Mouse (Mus musculus) intestine, embryonic 15.5 days (tissue): ENCODE results near the gene Kirrel. TPM values are rescaled to one million over a fixed set of nuclear protein-coding genes. Genes with fewer than 3 reads are reported as not detected.

ENCODE experiments used
- ATAC-seq: fragments of 200-750 bp; cut with Nextera tagmentation; 2 replicates; pipeline ENCODE4 v1.8.0; 2017; ENCODE audit warnings: moderate TSS enrichment, moderate library complexity
- H3K27ac ChIP-seq: fragments of 300-500 bp; sonication (generic); 2 replicates; pipeline ENCODE4 v1.5.1; 2015; ENCODE audit warnings: mild to moderate bottlenecking, inconsistent platforms
- H3K27me3 ChIP-seq: fragments of 300-500 bp; sonication (generic); replicated peaks from 2 replicates; pipeline ENCODE4 v1.6.1; 2015; ENCODE audit warnings: inconsistent platforms
- H3K36me3 ChIP-seq: fragments of 300-500 bp; sonication (generic); 2 replicates; pipeline ENCODE4 v1.6.1; 2015; ENCODE audit warnings: inconsistent platforms
- H3K4me1 ChIP-seq: fragments of 300-500 bp; sonication (generic); replicated peaks from 2 replicates; pipeline ENCODE4 v1.6.1; 2015; ENCODE audit warnings: inconsistent platforms
- H3K4me2 ChIP-seq: fragments of 300-500 bp; sonication (generic); replicated peaks from 2 replicates; pipeline ENCODE4 v1.6.1; 2015; ENCODE audit warnings: mild to moderate bottlenecking, inconsistent platforms
- H3K4me3 ChIP-seq: fragments of 300-500 bp; sonication (generic); replicated peaks from 2 replicates; pipeline ENCODE4 v1.5.1; 2015; ENCODE audit warnings: inconsistent platforms
- H3K9ac ChIP-seq: fragments of 300-500 bp; sonication (generic); 2 replicates; pipeline ENCODE4 v1.6.1; 2015; ENCODE audit warnings: inconsistent platforms
- H3K9me3 ChIP-seq: fragments of 300-500 bp; sonication (generic); 2 replicates; pipeline ENCODE4 v1.6.1; 2016; ENCODE audit warnings: inconsistent platforms
- WGBS: fragments of 180-500 bp; shearing (Covaris S2); methylation state at CpG from one replicate; pipeline ENCODE4 v1.1.7; 2015; 5-methylcytosine and 5-hydroxymethylcytosine counted together
- polyA plus RNA-seq: library from polyadenylated mRNA; unstranded; fragments of >200 nt; fragmentation: Nextera tagmentation; extraction: Ambion mirVana; gene quantifications from 2 replicates; pipeline ENCODE4 v1.2.1, GENCODE M21; 2015

The Kirrel gene
- polyA plus RNA-seq: 11.0 and 11.8 TPM in 2 replicates

GRCm38 (mm10) chr3:87174096-87174768 is at the start of gene Kirrel:
Gene Kirrel (minus strand): TSS chr3:87174747.
- Histone ChIP-seq H3K27ac (peak within 1 kb of the TSS; percentile 85), H3K4me3 (peak within 1 kb of the TSS; percentile 64), H3K36me3 (no peaks in the 10 kb centered on the region), H3K9ac (peak within 1 kb of the TSS; percentile 73), H3K27me3 (no peaks in the 10 kb centered on the region), H3K4me1 (peaks cover 23% of the 10 kb centered on the region), H3K4me2 (peak within 1 kb of the TSS; percentile 80), H3K9me3 (no peaks in the 10 kb centered on the region)
- under 1% methylated on average over 40 of the region's 45 CpGs for WGBS
- ATAC-seq: peak; percentile 92

DNA sequence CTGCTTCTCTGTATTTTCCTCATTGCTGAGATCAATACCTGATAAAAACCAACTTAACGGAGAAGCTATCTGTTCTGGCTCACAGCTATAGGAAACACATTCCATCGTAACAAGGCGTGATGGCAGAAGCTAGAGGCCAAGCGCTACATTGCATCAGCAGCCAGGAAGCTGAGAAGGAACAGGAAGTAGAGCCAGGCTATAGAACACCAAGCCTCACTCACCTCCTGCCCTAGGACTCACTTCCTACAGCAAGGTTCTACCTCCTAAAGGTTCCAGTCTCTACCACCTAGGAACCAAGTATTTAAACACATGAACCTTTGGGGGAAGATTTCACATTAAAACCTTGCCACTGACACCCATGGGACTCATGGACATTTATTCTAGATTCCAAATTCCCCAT is 49.1 kb upstream of the Kirrel start:
- no peak for ATAC-seq
- no peak overlapping the region for H3K4me2 ChIP-seq
- no peaks in the 10 kb centered on the region for H3K27me3 ChIP-seq
- H3K9me3 ChIP-seq: no peaks in the 10 kb centered on the region
- H3K36me3 ChIP-seq: no peaks in the 10 kb centered on the region
- H3K4me3 ChIP-seq: no peak overlapping the region
- H3K4me1 ChIP-seq: no peaks in the 10 kb centered on the region
- no peak overlapping the region for H3K9ac ChIP-seq
- H3K27ac ChIP-seq: no peak overlapping the region
- WGBS: 80% methylated on average over 4 of the region's 4 CpGs

DNA sequence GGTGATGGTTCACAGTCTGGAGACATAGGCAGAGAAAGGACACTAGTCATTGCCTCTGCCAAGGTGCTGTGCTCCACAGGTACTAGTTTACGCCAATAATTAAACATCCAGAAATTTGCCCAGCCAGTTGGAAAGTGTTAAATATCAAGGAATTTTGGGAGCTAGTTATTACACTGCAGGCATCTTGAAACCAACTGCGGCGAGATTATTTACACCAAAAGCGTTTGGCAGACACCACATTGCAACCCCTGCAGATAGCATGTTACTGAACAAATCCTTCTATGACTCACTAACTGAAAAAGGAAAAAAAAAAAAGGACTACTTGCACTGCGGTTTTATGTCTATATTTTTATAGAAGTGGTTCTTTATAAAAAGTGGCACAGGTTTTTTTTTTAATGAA is 47.8 kb upstream of the Kirrel start:
- Histone ChIP-seq H3K9me3 (no peaks in the 10 kb centered on the region), H3K27me3 (no peaks in the 10 kb centered on the region), H3K4me2 (no peak overlapping the region), H3K27ac (no peak overlapping the region), H3K4me3 (no peak overlapping the region), H3K9ac (no peak overlapping the region), H3K36me3 (no peaks in the 10 kb centered on the region), H3K4me1 (no peaks in the 10 kb centered on the region)
- 70% methylated on average over 5 of the region's 5 CpGs for WGBS
- ATAC-seq: no peak

- no peak overlapping the region for H3K9ac ChIP-seq
- 79% methylated on average over 11 of the region's 11 CpGs for WGBS
These were observed 40.6 kb upstream of the Kirrel start for GRCm38 (mm10) chr3:87215176-87215575.

DNA sequence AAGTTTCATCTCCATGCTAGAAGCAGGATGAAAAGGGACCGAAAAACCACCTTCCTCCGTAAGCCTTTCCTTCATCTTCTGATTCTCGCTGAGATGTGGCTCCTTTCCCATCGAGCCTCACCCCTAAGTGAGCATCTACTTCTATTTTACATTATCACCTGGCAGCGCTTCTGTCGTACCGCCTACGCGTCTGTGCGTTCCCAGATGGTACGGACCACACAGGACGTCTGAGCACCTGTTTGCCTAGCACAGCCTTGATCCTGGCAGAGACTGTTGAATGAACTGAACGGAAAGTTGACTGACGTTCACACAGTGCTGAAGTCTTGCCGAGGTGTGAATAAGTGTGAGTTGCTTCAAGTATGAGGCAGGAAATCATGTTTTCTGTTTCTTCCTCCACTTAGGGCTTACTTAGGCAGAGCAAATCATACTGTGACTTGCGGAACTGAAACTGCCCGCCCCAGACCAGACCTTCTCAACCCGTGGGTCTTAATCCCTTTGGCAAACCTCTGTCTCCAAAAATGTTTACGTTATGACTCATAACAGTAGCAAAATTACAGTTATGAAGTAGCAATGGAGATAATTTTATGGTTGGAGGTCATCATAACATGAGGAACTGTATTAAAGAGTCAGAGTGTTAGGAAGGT is 39.8 kb upstream of the Kirrel start:
- Histone ChIP-seq H3K9me3 (no peaks in the 10 kb centered on the region), H3K27ac (no peak overlapping the region), H3K9ac (no peak overlapping the region), H3K27me3 (no peaks in the 10 kb centered on the region), H3K36me3 (no peaks in the 10 kb centered on the region), H3K4me3 (no peak overlapping the region), H3K4me2 (no peak overlapping the region), H3K4me1 (no peaks in the 10 kb centered on the region)
- 82% methylated on average over 19 of the region's 19 CpGs for WGBS
- ATAC-seq: no peak

More at GRCm38 (mm10) chr3:87215176-87215575, 40.6 kb upstream of the Kirrel start:
- ATAC-seq: no peak
- H3K4me2 ChIP-seq: no peak overlapping the region
- H3K9me3 ChIP-seq: no peaks in the 10 kb centered on the region
- no peak overlapping the region for H3K27ac ChIP-seq
- H3K27me3 ChIP-seq: no peaks in the 10 kb centered on the region
- no peak overlapping the region for H3K4me3 ChIP-seq
- H3K4me1 ChIP-seq: no peaks in the 10 kb centered on the region
- no peaks in the 10 kb centered on the region for H3K36me3 ChIP-seq

DNA sequence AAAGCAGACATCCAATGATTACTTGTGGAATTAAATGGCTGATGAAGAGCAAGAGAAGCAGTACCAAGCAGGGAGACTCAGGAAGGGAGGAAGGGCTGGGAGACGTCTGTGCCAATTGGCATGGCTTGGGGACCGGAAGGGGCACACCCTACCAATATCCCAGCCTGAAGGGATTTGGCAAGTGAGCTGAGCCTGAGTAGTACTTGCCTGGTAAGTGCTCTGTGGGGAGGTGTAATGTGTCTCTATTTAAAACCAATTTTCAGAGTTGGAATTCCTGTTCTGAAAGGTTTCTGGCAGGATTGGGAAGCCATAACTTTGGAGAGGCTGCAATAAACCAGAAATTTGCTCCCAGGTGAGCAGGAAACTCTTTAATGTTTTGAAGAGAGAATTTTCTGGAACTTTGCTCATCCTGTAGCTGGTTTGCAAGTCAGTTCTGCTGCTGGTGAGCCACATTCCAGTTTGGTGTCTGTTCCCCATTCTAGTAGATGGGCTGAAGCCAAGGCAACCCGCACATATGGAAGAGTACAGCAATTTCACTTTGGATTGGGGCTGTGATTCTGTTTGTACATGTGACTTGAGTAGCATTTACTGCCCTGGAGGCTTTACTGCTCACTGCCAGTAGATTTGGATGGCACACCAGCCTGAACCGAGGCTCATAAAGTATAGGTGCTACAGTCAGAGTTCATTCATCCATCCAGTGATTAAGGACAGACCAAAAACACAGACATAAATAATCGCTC is 32.0 kb upstream of the Kirrel start:
- Histone ChIP-seq H3K27ac (no peak overlapping the region), H3K9me3 (no peaks in the 10 kb centered on the region), H3K9ac (no peak overlapping the region), H3K4me3 (no peak overlapping the region), H3K36me3 (no peaks in the 10 kb centered on the region), H3K27me3 (no peaks in the 10 kb centered on the region), H3K4me2 (no peak overlapping the region), H3K4me1 (no peaks in the 10 kb centered on the region)
- 75% methylated on average over 5 of the region's 5 CpGs for WGBS
- no peak for ATAC-seq

DNA sequence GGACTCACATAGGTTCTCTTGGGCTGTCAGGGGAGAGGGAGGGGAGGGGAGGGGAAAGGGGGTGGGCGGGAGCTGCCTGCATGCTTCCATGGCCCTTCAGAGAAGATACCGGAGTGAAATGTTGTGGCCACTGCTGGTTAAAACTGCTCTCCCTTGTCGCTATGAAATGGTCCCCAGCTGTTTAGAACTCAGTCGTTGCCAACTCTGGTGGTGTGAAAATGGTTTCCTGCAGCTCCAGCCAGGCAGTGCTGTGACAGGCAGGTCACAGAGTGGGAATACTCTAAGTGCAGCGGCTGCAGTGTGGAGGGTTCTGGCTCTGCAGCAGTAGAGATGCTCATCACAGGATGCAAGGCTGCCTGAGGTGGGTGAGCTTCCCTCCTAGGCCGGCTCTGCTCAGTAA is 22.1 kb upstream of the Kirrel start:
- no peak overlapping the region for H3K27ac ChIP-seq
- H3K9me3 ChIP-seq: no peaks in the 10 kb centered on the region
- no peak overlapping the region for H3K4me3 ChIP-seq
- no peaks in the 10 kb centered on the region for H3K27me3 ChIP-seq
- ATAC-seq: no peak
- H3K36me3 ChIP-seq: no peaks in the 10 kb centered on the region
- no peak overlapping the region for H3K4me2 ChIP-seq
- WGBS: 30% methylated on average over 6 of the region's 6 CpGs
- H3K9ac ChIP-seq: no peak overlapping the region
- peaks cover 12% of the 10 kb centered on the region; the same call in 1 of the 2 replicates for H3K4me1 ChIP-seq

DNA sequence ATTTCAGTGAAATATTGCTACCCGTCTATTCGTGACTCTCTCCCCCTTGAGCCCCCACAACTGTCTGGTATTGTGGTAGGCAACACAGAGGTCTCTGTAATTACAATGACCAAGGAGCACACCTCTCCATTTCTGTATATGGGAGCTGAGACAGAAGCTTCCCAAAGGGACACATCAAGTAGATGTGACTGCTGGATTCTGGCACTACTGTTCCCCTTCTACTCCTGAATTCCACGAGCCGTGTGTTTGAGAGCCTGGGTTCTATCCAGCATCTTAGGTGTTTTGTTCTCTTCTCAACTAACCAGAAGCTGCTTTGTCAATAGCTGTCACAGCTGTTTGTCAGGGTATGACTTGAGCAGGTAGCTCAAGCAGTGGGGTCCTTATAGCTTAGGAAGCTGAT is 20.5 kb upstream of the Kirrel start:
- no peak overlapping the region for H3K9ac ChIP-seq
- no peaks in the 10 kb centered on the region for H3K9me3 ChIP-seq
- no peaks in the 10 kb centered on the region for H3K27me3 ChIP-seq
- no peak overlapping the region for H3K4me3 ChIP-seq
- peaks cover 12% of the 10 kb centered on the region; the same call in 1 of the 2 replicates for H3K4me1 ChIP-seq
- no peak overlapping the region for H3K27ac ChIP-seq
- no peak for ATAC-seq
- H3K36me3 ChIP-seq: no peaks in the 10 kb centered on the region
- 83% methylated on average over 4 of the region's 4 CpGs for WGBS
- H3K4me2 ChIP-seq: no peak overlapping the region

DNA sequence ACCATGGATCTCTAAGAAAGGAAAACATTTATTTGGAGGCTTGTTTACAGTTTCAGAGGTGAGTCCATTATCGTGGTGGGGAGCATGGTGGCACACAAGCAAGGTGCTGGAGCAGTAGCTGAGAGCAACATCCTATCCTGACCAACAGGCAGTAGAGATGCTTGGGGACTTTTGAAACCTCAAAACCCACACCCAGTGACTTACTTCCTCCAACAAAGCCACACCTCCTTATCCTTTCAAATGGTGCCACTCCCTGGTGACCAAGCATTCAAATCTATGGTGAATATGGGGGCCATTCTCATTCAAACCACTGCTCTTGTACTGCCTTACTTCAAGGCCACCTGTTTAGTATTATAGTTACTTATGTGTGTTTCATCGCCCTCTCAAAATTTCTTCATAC is 20.0 kb upstream of the Kirrel start:
- ATAC-seq: no peak
- Histone ChIP-seq H3K36me3 (no peaks in the 10 kb centered on the region), H3K4me2 (no peak overlapping the region), H3K27me3 (no peaks in the 10 kb centered on the region), H3K4me3 (no peak overlapping the region), H3K9me3 (no peaks in the 10 kb centered on the region), H3K27ac (no peak overlapping the region), H3K9ac (no peak overlapping the region), H3K4me1 (peaks cover 12% of the 10 kb centered on the region; the same call in 1 of the 2 replicates)
- 81% methylated on average over 2 of the region's 2 CpGs for WGBS

DNA sequence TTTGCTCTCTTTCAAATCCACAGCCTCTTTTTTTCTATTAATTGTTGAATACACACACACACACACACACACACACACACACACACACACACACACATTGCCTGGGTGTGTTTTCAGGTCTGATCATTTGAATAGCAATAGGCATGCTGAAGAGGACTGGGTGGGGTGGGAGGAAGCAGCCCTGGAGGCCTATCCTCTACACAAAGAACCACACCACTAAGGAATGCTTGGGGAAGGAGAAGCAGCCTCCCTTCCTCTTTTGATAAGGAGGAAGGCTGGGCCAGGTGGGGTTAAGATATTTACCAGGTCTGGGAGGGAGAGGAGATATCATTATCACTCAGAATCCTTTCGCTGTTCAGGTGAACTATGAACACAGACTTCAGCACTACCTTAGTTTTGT is 19.2 kb upstream of the Kirrel start:
- no peak overlapping the region for H3K27ac ChIP-seq
- WGBS: 62% methylated on average over 1 of the region's 1 CpGs
- no peaks in the 10 kb centered on the region for H3K27me3 ChIP-seq
- H3K4me3 ChIP-seq: no peak overlapping the region
- H3K9me3 ChIP-seq: no peaks in the 10 kb centered on the region
- peaks cover 12% of the 10 kb centered on the region; the same call in 1 of the 2 replicates for H3K4me1 ChIP-seq
- ATAC-seq: peak; percentile 79
- H3K36me3 ChIP-seq: no peaks in the 10 kb centered on the region
- no peak overlapping the region for H3K4me2 ChIP-seq
- H3K9ac ChIP-seq: no peak overlapping the region

- Histone ChIP-seq H3K9me3 (no peaks in the 10 kb centered on the region), H3K27me3 (no peaks in the 10 kb centered on the region), H3K36me3 (no peaks in the 10 kb centered on the region), H3K4me2 (no peak overlapping the region), H3K4me1 (peaks cover 12% of the 10 kb centered on the region; the same call in 1 of the 2 replicates), H3K9ac (no peak overlapping the region), H3K4me3 (no peak overlapping the region), H3K27ac (no peak overlapping the region)
- WGBS: 29% methylated on average over 6 of the region's 6 CpGs
- peak; percentile 57; the same call in 1 of the 2 replicates for ATAC-seq
These were observed 18.8 kb upstream of the Kirrel start for GRCm38 (mm10) chr3:87193352-87193751.

- H3K9ac ChIP-seq: no peak overlapping the region
- no peak overlapping the region for H3K27ac ChIP-seq
- H3K36me3 ChIP-seq: no peaks in the 10 kb centered on the region
- no peak overlapping the region for H3K4me2 ChIP-seq
- no peak overlapping the region for H3K4me3 ChIP-seq
- no peaks in the 10 kb centered on the region for H3K9me3 ChIP-seq
- WGBS: 73% methylated on average over 4 of the region's 4 CpGs
- H3K4me1 ChIP-seq: peaks cover 10% of the 10 kb centered on the region; the same call in 1 of the 2 replicates
- no peak for ATAC-seq
- no peaks in the 10 kb centered on the region for H3K27me3 ChIP-seq
These were observed 2.1 kb upstream of the Kirrel start for GRCm38 (mm10) chr3:87176687-87177086.
